Mouse (Mus musculus) thymus, adult 2 months (tissue): ENCODE results near the gene Cdc42ep3.

ENCODE experiments used
- CTCF ChIP-seq: fragments of 200-500 bp; IDR thresholded peaks from 2 replicates; pipeline ENCODE4 v1.5.1; 2012; ENCODE audit warnings: mild to moderate bottlenecking, control low read depth, low read length, moderate library complexity, borderline replicate concordance; ENCODE audit not compliant: control insufficient read depth, poor library complexity, insufficient read depth; ENCODE audit errors: extremely low read depth
- POLR2A ChIP-seq: fragments of 200-500 bp; IDR thresholded peaks from 2 replicates; pipeline ENCODE4 v1.6.1; 2012; ENCODE audit warnings: mild to moderate bottlenecking, low read length, control low read depth, moderate library complexity; ENCODE audit not compliant: control insufficient read depth, poor library complexity, insufficient read depth; ENCODE audit errors: extremely low read depth

GRCm38 (mm10) chr17:79333650-79334049, 21.2 kb downstream of the Cdc42ep3 start:
- no peak for TF ChIP-seq POLR2A
- TF ChIP-seq CTCF, result no peak
